Mouse (Mus musculus): Measurements from ENCODE around the gene Ctcfl. TPM values are rescaled to one million over a fixed set of nuclear protein-coding genes. Genes with fewer than 3 reads are reported as not detected.

Ctcfl gene
- polyA plus RNA-seq (2015; fragmentation: Nextera tagmentation; extraction: Ambion mirVana), result 0.08 TPM in 1 of 2 replicates, not detected in the other

DNA sequence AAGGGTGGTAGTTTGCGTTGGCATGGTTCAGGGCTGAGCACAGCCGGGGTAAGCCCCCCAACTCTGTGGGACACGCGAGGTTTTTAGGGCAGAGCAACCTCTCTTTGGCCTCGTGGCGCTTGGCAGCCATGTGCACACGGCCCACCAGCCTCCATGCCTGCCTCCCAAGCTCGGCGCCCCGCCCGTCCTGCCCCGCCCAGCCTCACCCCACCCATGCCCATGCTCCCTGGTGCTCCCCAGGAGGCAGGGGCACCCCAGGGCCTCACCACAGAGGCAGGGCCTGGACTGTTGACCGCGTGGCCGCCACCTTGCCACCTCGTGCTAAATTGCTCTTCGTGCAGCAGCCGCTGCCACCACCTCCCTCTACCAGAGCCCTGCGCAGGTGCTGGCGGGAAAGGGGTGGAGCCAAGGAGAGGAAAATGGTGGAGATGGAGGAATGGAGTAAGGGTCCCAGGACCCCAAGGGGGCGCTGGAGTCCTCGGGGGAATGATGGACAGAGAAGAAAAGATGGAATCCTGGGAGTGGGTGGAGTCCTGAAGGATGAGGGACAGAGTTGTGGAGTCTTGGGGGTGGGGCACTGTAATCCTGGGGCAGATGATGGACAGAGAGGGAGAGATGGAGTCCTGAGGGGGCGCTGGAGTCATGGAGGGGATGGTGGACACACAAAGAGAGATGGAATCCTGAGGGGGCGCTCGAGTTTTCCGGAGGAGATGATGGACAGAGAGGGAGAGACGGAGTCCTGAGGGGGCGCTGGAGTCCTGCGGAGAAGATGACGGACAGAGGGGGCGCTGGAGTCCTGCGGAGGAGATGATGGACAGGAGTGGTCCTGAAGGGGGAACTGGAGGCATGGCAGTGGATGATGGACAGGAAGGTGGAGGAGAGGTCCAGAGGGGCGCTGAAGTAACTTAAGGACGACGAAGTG is at the start of gene Ctcfl:
Ctcfl (minus strand) TSS at position 503 of the 922 bp plus-strand sequence.
- DNase-seq (ENCODE audit: low spot score) (no peak), ATAC-seq (replicated peaks; ENCODE audit: low FRiP score, low read depth) (no peak; the same call in 1 of the 2 replicates)
- no peak within 1 kb of the TSS for H3K4me2 ChIP-seq (ENCODE audit: low read length)
- no peak within 1 kb of the TSS for H3K27ac ChIP-seq
- no peak within 1 kb of the TSS for H3K9ac ChIP-seq (ENCODE audit: low read depth, low read length)
- 92% methylated on average over 34 of the region's 35 CpGs for WGBS
- TF ChIP-seq CTCF (IDR thresholded peaks at IDR 0.05; ENCODE audit: low read depth), result no peak
- no peak within 1 kb of the TSS for H3K4me3 ChIP-seq (replicated peaks; ENCODE audit: low read depth, low read length)
- no peaks in the 10 kb centered on the region for H3K9me3 ChIP-seq (replicated peaks; ENCODE audit: low read length)
- no peaks in the 10 kb centered on the region for H3K4me1 ChIP-seq (replicated peaks; ENCODE audit: insufficient read depth, low read length)
- no peaks in the 10 kb centered on the region for H3K36me3 ChIP-seq (ENCODE audit: insufficient read depth, low read length)
- H3K27me3 ChIP-seq (ENCODE audit: insufficient read depth, low read length), result no peaks in the 10 kb centered on the region

DNA sequence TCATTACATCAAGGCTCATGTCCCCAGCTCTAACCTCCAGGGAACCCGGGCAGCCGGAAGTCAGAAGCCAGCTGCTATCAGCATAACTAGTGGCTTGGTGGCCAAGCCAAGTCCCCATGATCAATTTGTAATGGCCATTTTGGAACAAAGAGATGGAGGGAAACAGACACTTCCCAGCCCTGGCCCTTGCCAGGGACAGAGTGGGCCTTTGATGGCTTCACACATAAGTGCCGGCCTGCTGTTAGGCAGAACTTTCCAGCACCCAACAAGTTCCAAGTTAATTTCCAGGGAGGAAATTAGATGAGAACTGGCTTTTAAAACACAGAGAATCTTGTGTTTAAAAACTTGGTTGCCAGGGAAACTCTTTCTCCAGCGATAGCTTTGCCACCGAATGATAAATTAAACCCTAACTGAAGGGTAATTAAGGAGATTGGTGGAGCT is 49.1 kb upstream of the Ctcfl start:
- H3K4me1 ChIP-seq (replicated peaks; ENCODE audit: insufficient read depth, low read length), result peaks cover 25% of the 10 kb centered on the region
- no peak for TF ChIP-seq CTCF (IDR thresholded peaks at IDR 0.05; ENCODE audit: low read depth)
- ATAC-seq (replicated peaks; ENCODE audit: low FRiP score, low read depth), result no peak
- H3K4me3 ChIP-seq (replicated peaks; ENCODE audit: low read depth, low read length), result no peak overlapping the region
- 40% methylated on average over 5 of the region's 5 CpGs for WGBS
- no peak overlapping the region for H3K27ac ChIP-seq
- no peak overlapping the region for H3K9ac ChIP-seq (ENCODE audit: low read depth, low read length)
- peak; percentile 51 for DNase-seq (ENCODE audit: low spot score)
- H3K4me2 ChIP-seq (ENCODE audit: low read length), result no peak overlapping the region
- no peaks in the 10 kb centered on the region for H3K9me3 ChIP-seq (replicated peaks; ENCODE audit: low read length)
- 0 out of 2 replicates have a peak, but pooled peaks cover 10% of the 10 kb centered on the region for H3K27me3 ChIP-seq (ENCODE audit: insufficient read depth, low read length)
- H3K36me3 ChIP-seq (ENCODE audit: insufficient read depth, low read length), result no peaks in the 10 kb centered on the region

DNA sequence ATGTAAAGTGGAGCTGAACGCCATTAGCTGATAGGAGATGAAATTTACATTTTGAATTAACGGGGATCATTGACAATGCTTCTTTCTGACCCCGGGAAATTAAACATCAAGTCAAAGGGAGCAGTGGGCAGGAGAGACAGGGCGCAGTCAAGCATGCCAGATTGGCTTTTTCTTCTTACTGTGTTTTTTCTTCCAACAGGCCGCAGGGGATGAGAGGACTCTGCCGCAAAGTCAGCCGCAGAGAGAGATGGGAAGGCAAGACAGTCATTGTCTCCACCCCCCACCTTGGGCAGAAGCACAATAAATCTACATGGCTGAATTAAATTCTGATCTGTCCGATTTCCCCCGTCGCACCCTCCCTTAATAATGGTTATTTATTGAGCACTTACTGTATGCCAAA is 46.0 kb upstream of the Ctcfl start:
- Histone ChIP-seq H3K4me1 (replicated peaks; ENCODE audit: insufficient read depth, low read length) (no peaks in the 10 kb centered on the region), H3K9ac (ENCODE audit: low read depth, low read length) (no peak overlapping the region), H3K36me3 (ENCODE audit: insufficient read depth, low read length) (no peaks in the 10 kb centered on the region), H3K9me3 (replicated peaks; ENCODE audit: low read length) (no peaks in the 10 kb centered on the region), H3K27me3 (ENCODE audit: insufficient read depth, low read length) (0 out of 2 replicates have a peak, but pooled peaks cover 10% of the 10 kb centered on the region), H3K4me3 (replicated peaks; ENCODE audit: low read depth, low read length) (no peak overlapping the region), H3K27ac (no peak overlapping the region), H3K4me2 (ENCODE audit: low read length) (no peak overlapping the region)
- WGBS, result 74% methylated on average over 10 of the region's 10 CpGs
- DNase-seq (ENCODE audit: low spot score), result no peak
- TF ChIP-seq CTCF (IDR thresholded peaks at IDR 0.05; ENCODE audit: low read depth), result no peak
- ATAC-seq (replicated peaks; ENCODE audit: low FRiP score, low read depth), result no peak

DNA sequence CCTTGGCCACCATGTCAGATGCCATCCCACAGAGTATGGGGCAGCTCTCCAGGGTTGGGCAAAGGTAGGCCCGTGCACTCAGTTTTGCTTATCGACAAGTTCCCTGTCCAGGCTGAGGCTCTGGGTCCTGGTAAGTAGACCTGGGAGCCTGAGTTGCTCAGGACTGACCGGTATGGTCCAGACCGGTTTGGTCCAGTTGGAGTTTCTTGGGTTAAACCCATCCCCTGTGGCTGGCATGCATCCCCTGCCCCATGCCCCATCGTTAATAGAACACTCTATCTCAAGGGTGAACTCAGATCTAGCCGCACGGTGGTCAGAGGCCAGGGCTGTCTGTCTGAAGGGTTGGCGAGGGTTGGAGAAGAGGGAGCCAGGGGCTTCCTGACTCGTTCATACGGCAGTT is 45.6 kb upstream of the Ctcfl start:
- H3K9me3 ChIP-seq (replicated peaks; ENCODE audit: low read length), result no peaks in the 10 kb centered on the region
- DNase-seq (ENCODE audit: low spot score), result no peak
- no peaks in the 10 kb centered on the region for H3K36me3 ChIP-seq (ENCODE audit: insufficient read depth, low read length)
- no peak for ATAC-seq (replicated peaks; ENCODE audit: low FRiP score, low read depth)
- no peak overlapping the region for H3K9ac ChIP-seq (ENCODE audit: low read depth, low read length)
- H3K27me3 ChIP-seq (ENCODE audit: insufficient read depth, low read length), result 0 out of 2 replicates have a peak, but pooled peaks cover 10% of the 10 kb centered on the region
- WGBS, result 80% methylated on average over 10 of the region's 10 CpGs
- no peak overlapping the region for H3K4me2 ChIP-seq (ENCODE audit: low read length)
- H3K4me3 ChIP-seq (replicated peaks; ENCODE audit: low read depth, low read length), result no peak overlapping the region
- TF ChIP-seq CTCF (IDR thresholded peaks at IDR 0.05; ENCODE audit: low read depth), result no peak
- no peak overlapping the region for H3K27ac ChIP-seq
- no peaks in the 10 kb centered on the region for H3K4me1 ChIP-seq (replicated peaks; ENCODE audit: insufficient read depth, low read length)

DNA sequence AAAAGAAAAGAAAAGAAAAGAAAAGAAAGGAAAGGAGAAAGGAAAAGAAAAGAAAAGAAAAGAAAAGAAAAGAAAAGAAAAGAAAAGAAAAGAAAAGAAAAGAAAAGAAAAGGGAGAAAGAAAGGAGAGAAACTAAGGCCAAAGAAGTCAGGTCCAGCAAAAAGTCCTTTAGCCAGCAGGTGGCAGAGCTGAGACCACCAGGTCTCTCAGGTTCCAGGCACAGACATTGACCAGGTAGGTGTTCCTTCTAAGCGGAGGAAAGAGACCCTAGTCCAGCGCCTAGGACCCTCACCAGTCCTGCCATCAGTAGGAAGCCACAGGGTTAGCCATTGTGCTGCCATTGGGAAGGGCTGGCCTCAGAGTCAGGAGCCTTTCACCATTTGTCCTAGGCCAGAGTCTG is 45.0 kb upstream of the Ctcfl start:
- WGBS, result 43% methylated on average over 2 of the region's 2 CpGs
- no peaks in the 10 kb centered on the region for H3K9me3 ChIP-seq (replicated peaks; ENCODE audit: low read length)
- no peak overlapping the region for H3K9ac ChIP-seq (ENCODE audit: low read depth, low read length)
- H3K27ac ChIP-seq, result no peak overlapping the region
- peak; percentile 75 for TF ChIP-seq CTCF (IDR thresholded peaks at IDR 0.05; ENCODE audit: low read depth)
- 0 out of 2 replicates have a peak, but pooled peaks cover 10% of the 10 kb centered on the region for H3K27me3 ChIP-seq (ENCODE audit: insufficient read depth, low read length)
- no peaks in the 10 kb centered on the region for H3K36me3 ChIP-seq (ENCODE audit: insufficient read depth, low read length)
- H3K4me1 ChIP-seq (replicated peaks; ENCODE audit: insufficient read depth, low read length), result no peaks in the 10 kb centered on the region
- ATAC-seq (replicated peaks; ENCODE audit: low FRiP score, low read depth), result no peak
- no peak overlapping the region for H3K4me3 ChIP-seq (replicated peaks; ENCODE audit: low read depth, low read length)
- H3K4me2 ChIP-seq (ENCODE audit: low read length), result no peak overlapping the region
- DNase-seq (ENCODE audit: low spot score), result peak; percentile 58

DNA sequence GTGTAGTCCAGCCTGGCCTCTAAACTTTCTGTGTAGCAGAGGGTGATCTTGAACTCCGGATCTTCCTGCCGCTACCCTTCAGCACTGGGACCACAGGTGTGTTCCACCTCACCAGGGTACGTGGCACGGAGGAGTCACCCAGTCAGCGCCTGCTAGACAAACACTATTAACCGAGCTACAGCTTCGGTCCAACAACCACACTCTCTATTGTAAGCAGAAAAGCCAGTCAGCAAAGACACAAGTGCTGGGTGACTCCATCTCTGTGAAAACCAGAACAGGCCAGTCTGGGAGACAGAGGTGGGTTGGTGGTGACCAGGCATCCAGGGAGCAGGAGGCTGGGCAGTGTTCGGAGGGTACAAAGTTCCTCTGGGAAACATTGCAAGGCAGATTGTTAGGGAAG is 44.1 kb upstream of the Ctcfl start:
- no peaks in the 10 kb centered on the region for H3K4me1 ChIP-seq (replicated peaks; ENCODE audit: insufficient read depth, low read length)
- no peak overlapping the region for H3K4me3 ChIP-seq (replicated peaks; ENCODE audit: low read depth, low read length)
- H3K4me2 ChIP-seq (ENCODE audit: low read length), result no peak overlapping the region
- H3K27me3 ChIP-seq (ENCODE audit: insufficient read depth, low read length), result 0 out of 2 replicates have a peak, but pooled peaks cover 7% of the 10 kb centered on the region
- no peaks in the 10 kb centered on the region for H3K36me3 ChIP-seq (ENCODE audit: insufficient read depth, low read length)
- no peak for TF ChIP-seq CTCF (IDR thresholded peaks at IDR 0.05; ENCODE audit: low read depth)
- H3K9ac ChIP-seq (ENCODE audit: low read depth, low read length), result no peak overlapping the region
- WGBS, result 47% methylated on average over 8 of the region's 8 CpGs
- DNase-seq (ENCODE audit: low spot score) (peak; percentile 38), ATAC-seq (replicated peaks; ENCODE audit: low FRiP score, low read depth) (peak; percentile 80)
- H3K9me3 ChIP-seq (replicated peaks; ENCODE audit: low read length), result no peaks in the 10 kb centered on the region
- peak overlapping the region; percentile 83 for H3K27ac ChIP-seq

Measured in kidney, postnatal 0 days (tissue).